Comparison of ENCODE assay signal across 26 mouse cellular contexts in genomic region chr1:172141529-172141928, GRCm38 (mm10). TPM values are rescaled to one million over a fixed set of nuclear protein-coding genes. Genes with fewer than 3 reads are reported as not detected.
DNase-seq lines count a peak whose midpoint lies in the region; ATAC-seq and TF ChIP-seq lines count a peak whose summit lies in the region.
"Had no signal": no experiment of that assay in that cellular context is flagged by ENCODE, and none has a peak within 500 bp of the region (broad histone marks: within the 10 kb centered on the region; RNA-seq: fewer than 3 reads in every experiment).

No protein-coding gene starts in this region.

- TF ChIP-seq POLR2A in thymus, adult 2 months (IDR thresholded peaks at IDR 0.05; ENCODE audit: control insufficient read depth, extremely low read depth, insufficient read depth, low read length, poor library complexity), result no peak

- DNase-seq in embryonic facial prominence, embryonic 14.5 days (ENCODE audit: low spot score), result peak; percentile 53
- DNase-seq in embryonic facial prominence, embryonic 10.5 days (ENCODE audit: low spot score), result no peak
- peak; percentile 42 to 43 for DNase-seq in kidney, postnatal 36 days
- no peak for DNase-seq in kidney, postnatal 10 days
- no peak for DNase-seq in intestine, embryonic 14.5 days (ENCODE audit: low spot score)
- DNase-seq in thymus, adult 2 months, result no peak
- DNase-seq: adrenal gland, adult 8-10 months; cerebellum, adult 2 months; cerebellum, postnatal 25 days; heart, postnatal 4 days; layer of hippocampus, postnatal 36 days; retina, postnatal 1 day; right cerebral cortex, postnatal 25 days had no signal

- no peaks in the 10 kb centered on the region for H3K4me1 ChIP-seq in embryonic facial prominence, embryonic 14.5 days (ENCODE audit: control insufficient read depth, insufficient read depth, low read length)
- peaks cover 7% of the 10 kb centered on the region; the same call in 1 of the 2 replicates for H3K4me1 ChIP-seq in embryonic facial prominence, embryonic 10.5 days
- H3K4me1 ChIP-seq in intestine, embryonic 14.5 days (replicated peaks; ENCODE audit: control insufficient read depth, insufficient read depth, low read length), result no peaks in the 10 kb centered on the region
- no peaks in the 10 kb centered on the region for H3K4me1 ChIP-seq in stomach, embryonic 16.5 days (ENCODE audit: control insufficient read depth, insufficient read depth, low read length)
- no peaks in the 10 kb centered on the region for H3K4me1 ChIP-seq in thymus, adult 2 months (replicated peaks; ENCODE audit: control insufficient read depth, insufficient read depth, low read length)
- H3K4me1 ChIP-seq: forebrain, embryonic 15.5 days; heart, embryonic 10.5 days; liver, embryonic 15.5 days; midbrain, embryonic 15.5 days; neural tube, embryonic 12.5 days had no signal

- H3K4me3 ChIP-seq in embryonic facial prominence, embryonic 14.5 days (ENCODE audit: low read depth, low read length), result no peak overlapping the region
- no peak overlapping the region for H3K4me3 ChIP-seq in embryonic facial prominence, embryonic 10.5 days
- no peak overlapping the region for H3K4me3 ChIP-seq in intestine, embryonic 14.5 days (ENCODE audit: low read depth, low read length)
- no peak overlapping the region for H3K4me3 ChIP-seq in stomach, embryonic 16.5 days (replicated peaks; ENCODE audit: low read length)
- H3K4me3 ChIP-seq in thymus, adult 2 months (ENCODE audit: control insufficient read depth, insufficient read depth, low read length), result no peak overlapping the region
- H3K4me3 ChIP-seq: embryonic facial prominence, embryonic 13.5 days; forebrain, embryonic 15.5 days; heart, embryonic 10.5 days; limb, embryonic 12.5 days; liver, embryonic 15.5 days; midbrain, embryonic 15.5 days; neural tube, embryonic 12.5 days had no signal

- no peak; the same call in 1 of the 2 replicates for ATAC-seq in embryonic facial prominence, embryonic 14.5 days (ENCODE audit: low read depth)
- ATAC-seq in intestine, embryonic 14.5 days (replicated peaks; ENCODE audit: low FRiP score, low TSS enrichment, low read depth), result peak; percentile 52
- ATAC-seq in stomach, embryonic 16.5 days (ENCODE audit: insufficient read depth, low FRiP score), result peak; percentile 79; the same call in 1 of the 2 replicates
- ATAC-seq: activated CD4-positive, CD25-positive, alpha-beta regulatory T cell, adult 4 months; forebrain, embryonic 15.5 days; inflammation-experienced regulatory T-cells, adult 6 months; lung, postnatal 0 days; midbrain, embryonic 15.5 days had no signal

- peaks cover under 1% of the 10 kb centered on the region; the same call in 1 of the 2 replicates for H3K36me3 ChIP-seq in embryonic facial prominence, embryonic 14.5 days (ENCODE audit: control insufficient read depth, insufficient read depth, low read length)
- peaks cover under 1% of the 10 kb centered on the region for H3K36me3 ChIP-seq in embryonic facial prominence, embryonic 10.5 days (replicated peaks)
- H3K36me3 ChIP-seq in intestine, embryonic 14.5 days (ENCODE audit: control insufficient read depth, insufficient read depth, low read length), result 0 out of 2 replicates have a peak, but pooled peaks cover under 1% of the 10 kb centered on the region
- no peaks in the 10 kb centered on the region for H3K36me3 ChIP-seq in stomach, embryonic 16.5 days (ENCODE audit: control insufficient read depth, insufficient read depth, low read length)
- no peaks in the 10 kb centered on the region for H3K36me3 ChIP-seq in thymus, adult 2 months (ENCODE audit: control insufficient read depth, insufficient read depth, low read length)
- H3K36me3 ChIP-seq: embryonic facial prominence, embryonic 13.5 days; forebrain, embryonic 15.5 days; heart, embryonic 10.5 days; limb, embryonic 12.5 days; liver, embryonic 15.5 days; midbrain, embryonic 15.5 days; neural tube, embryonic 12.5 days had no signal

- WGBS in embryonic facial prominence, embryonic 14.5 days, result 68% methylated on average over 3 of the region's 3 CpGs
- WGBS in embryonic facial prominence, embryonic 10.5 days, result 77% methylated on average over 3 of the region's 3 CpGs
- 65% methylated on average over 3 of the region's 3 CpGs for WGBS in intestine, embryonic 14.5 days
- 62% methylated on average over 3 of the region's 3 CpGs for WGBS in stomach, embryonic 16.5 days
- WGBS in thymus, adult 2 months, result 95% methylated on average over 3 of the region's 3 CpGs

- H3K27ac ChIP-seq in embryonic facial prominence, embryonic 14.5 days (replicated peaks; ENCODE audit: low read depth, low read length), result no peak overlapping the region
- no peak overlapping the region for H3K27ac ChIP-seq in embryonic facial prominence, embryonic 10.5 days (replicated peaks)
- H3K27ac ChIP-seq in intestine, embryonic 14.5 days (ENCODE audit: low read depth), result no peak overlapping the region
- peak overlapping the region; percentile 70 for H3K27ac ChIP-seq in stomach, embryonic 16.5 days (ENCODE audit: low read length)
- no peak overlapping the region for H3K27ac ChIP-seq in thymus, adult 2 months (ENCODE audit: control insufficient read depth, insufficient read depth, low read length)
- H3K27ac ChIP-seq: embryonic facial prominence, embryonic 13.5 days; forebrain, embryonic 15.5 days; heart, embryonic 10.5 days; hindbrain, embryonic 14.5 days; limb, embryonic 12.5 days; liver, embryonic 15.5 days; macrophage; midbrain, embryonic 15.5 days; neural tube, embryonic 12.5 days had no signal

- H3K9ac ChIP-seq in embryonic facial prominence, embryonic 14.5 days (ENCODE audit: low read depth, low read length), result no peak overlapping the region
- no peak overlapping the region for H3K9ac ChIP-seq in intestine, embryonic 14.5 days (ENCODE audit: low read length)
- H3K9ac ChIP-seq in stomach, embryonic 16.5 days (ENCODE audit: low read length), result no peak overlapping the region
- H3K9ac ChIP-seq: embryonic facial prominence, embryonic 13.5 days; forebrain, embryonic 15.5 days; hindbrain, embryonic 14.5 days; limb, embryonic 12.5 days; liver, embryonic 15.5 days; midbrain, embryonic 15.5 days; neural tube, embryonic 12.5 days had no signal

- no peak overlapping the region for H3K4me2 ChIP-seq in embryonic facial prominence, embryonic 14.5 days (ENCODE audit: low read depth, low read length)
- no peak overlapping the region for H3K4me2 ChIP-seq in intestine, embryonic 14.5 days (ENCODE audit: low read length)
- H3K4me2 ChIP-seq in stomach, embryonic 16.5 days (ENCODE audit: low read depth, low read length), result no peak overlapping the region
- H3K4me2 ChIP-seq: embryonic facial prominence, embryonic 13.5 days; forebrain, embryonic 15.5 days; hindbrain, embryonic 14.5 days; limb, embryonic 12.5 days; liver, embryonic 15.5 days; midbrain, embryonic 15.5 days; neural tube, embryonic 12.5 days had no signal

- H3K27me3 ChIP-seq in embryonic facial prominence, embryonic 14.5 days (replicated peaks; ENCODE audit: control insufficient read depth, insufficient read depth, low read length), result no peaks in the 10 kb centered on the region
- no peaks in the 10 kb centered on the region for H3K27me3 ChIP-seq in embryonic facial prominence, embryonic 10.5 days (replicated peaks; ENCODE audit: low read depth, poor library complexity, severe bottlenecking)
- no peaks in the 10 kb centered on the region for H3K27me3 ChIP-seq in intestine, embryonic 14.5 days (replicated peaks; ENCODE audit: control insufficient read depth, insufficient read depth, low read length)
- no peaks in the 10 kb centered on the region for H3K27me3 ChIP-seq in stomach, embryonic 16.5 days (ENCODE audit: control insufficient read depth, insufficient read depth, low read length)
- no peaks in the 10 kb centered on the region for H3K27me3 ChIP-seq in thymus, adult 2 months (ENCODE audit: control insufficient read depth, insufficient read depth, low read length)
- H3K27me3 ChIP-seq: embryonic facial prominence, embryonic 13.5 days; forebrain, embryonic 15.5 days; limb, embryonic 12.5 days; liver, embryonic 15.5 days; midbrain, embryonic 15.5 days; neural tube, embryonic 12.5 days had no signal

- no peak for TF ChIP-seq CTCF in thymus, adult 2 months (IDR thresholded peaks at IDR 0.05; ENCODE audit: borderline replicate concordance, control insufficient read depth, extremely low read depth, insufficient read depth, low read length, poor library complexity)

- no peaks in the 10 kb centered on the region for H3K9me3 ChIP-seq in embryonic facial prominence, embryonic 14.5 days (ENCODE audit: control insufficient read depth, low read length)
- no peaks in the 10 kb centered on the region for H3K9me3 ChIP-seq in embryonic facial prominence, embryonic 10.5 days
- H3K9me3 ChIP-seq in intestine, embryonic 14.5 days (ENCODE audit: control insufficient read depth, low read length), result no peaks in the 10 kb centered on the region
- no peaks in the 10 kb centered on the region for H3K9me3 ChIP-seq in stomach, embryonic 16.5 days (replicated peaks; ENCODE audit: control insufficient read depth, low read length)
- H3K9me3 ChIP-seq: embryonic facial prominence, embryonic 13.5 days; forebrain, embryonic 15.5 days; heart, embryonic 10.5 days; limb, embryonic 12.5 days; liver, embryonic 15.5 days; midbrain, embryonic 15.5 days; neural tube, embryonic 12.5 days had no signal

RNA-seq across cellular contexts. Expression of gene Dcaf8, which starts 6.4 kb away (rescaled TPM):
- polyA plus RNA-seq in embryonic facial prominence, embryonic 14.5 days (2014; fragmentation: Nextera tagmentation; extraction: Ambion mirVana), result 102 and 119 TPM in 2 replicates
- polyA plus RNA-seq in embryonic facial prominence, embryonic 10.5 days (2016; fragmentation: Nextera tagmentation; extraction: Ambion mirVana), result 130 and 141 TPM in 2 replicates
- polyA plus RNA-seq in intestine, embryonic 14.5 days (2014; fragmentation: Nextera tagmentation; extraction: Ambion mirVana), result 102 and 114 TPM in 2 replicates
- 120 and 123 TPM in 2 replicates for polyA plus RNA-seq in stomach, embryonic 16.5 days (2015; fragmentation: Nextera tagmentation; extraction: Ambion mirVana)
- polyA plus RNA-seq in thymus, adult 2 months (2012; rRNA removed), result 79.7 and 81.0 TPM in 2 replicates

RNA-seq across cellular contexts. Expression of gene Pex19, which starts 15.0 kb away (rescaled TPM):
- 130 and 148 TPM in 2 replicates for polyA plus RNA-seq in embryonic facial prominence, embryonic 14.5 days (2014; fragmentation: Nextera tagmentation; extraction: Ambion mirVana)
- 184 and 185 TPM in 2 replicates for polyA plus RNA-seq in embryonic facial prominence, embryonic 10.5 days (2016; fragmentation: Nextera tagmentation; extraction: Ambion mirVana)
- 140 TPM in 2 replicates for polyA plus RNA-seq in intestine, embryonic 14.5 days (2014; fragmentation: Nextera tagmentation; extraction: Ambion mirVana)
- 123 and 129 TPM in 2 replicates for polyA plus RNA-seq in stomach, embryonic 16.5 days (2015; fragmentation: Nextera tagmentation; extraction: Ambion mirVana)
- 68.5 and 76.9 TPM in 2 replicates for polyA plus RNA-seq in thymus, adult 2 months (2012; rRNA removed)

RNA-seq across cellular contexts. Expression of gene Ncstn, which starts 58.9 kb away (rescaled TPM):
- polyA plus RNA-seq in embryonic facial prominence, embryonic 14.5 days (2014; fragmentation: Nextera tagmentation; extraction: Ambion mirVana), result 91.3 and 107 TPM in 2 replicates
- 92.1 and 98.5 TPM in 2 replicates for polyA plus RNA-seq in embryonic facial prominence, embryonic 10.5 days (2016; fragmentation: Nextera tagmentation; extraction: Ambion mirVana)
- polyA plus RNA-seq in intestine, embryonic 14.5 days (2014; fragmentation: Nextera tagmentation; extraction: Ambion mirVana), result 140 TPM in 2 replicates
- 132 and 145 TPM in 2 replicates for polyA plus RNA-seq in stomach, embryonic 16.5 days (2015; fragmentation: Nextera tagmentation; extraction: Ambion mirVana)
- 130 and 133 TPM in 2 replicates for polyA plus RNA-seq in thymus, adult 2 months (2012; rRNA removed)

RNA-seq across cellular contexts. Expression of gene Copa, which starts 59.2 kb away (rescaled TPM):
- polyA plus RNA-seq in embryonic facial prominence, embryonic 14.5 days (2014; fragmentation: Nextera tagmentation; extraction: Ambion mirVana), result 227 and 230 TPM in 2 replicates
- 185 and 189 TPM in 2 replicates for polyA plus RNA-seq in embryonic facial prominence, embryonic 10.5 days (2016; fragmentation: Nextera tagmentation; extraction: Ambion mirVana)
- polyA plus RNA-seq in intestine, embryonic 14.5 days (2014; fragmentation: Nextera tagmentation; extraction: Ambion mirVana), result 182 and 183 TPM in 2 replicates
- 238 and 260 TPM in 2 replicates for polyA plus RNA-seq in stomach, embryonic 16.5 days (2015; fragmentation: Nextera tagmentation; extraction: Ambion mirVana)
- 53.9 and 58.9 TPM in 2 replicates for polyA plus RNA-seq in thymus, adult 2 months (2012; rRNA removed)

Comparison
In these comparisons a context has a peak if more than half of its experiments do, and no peak if none do; other contexts are left out.
1. DNase-seq: peak in embryonic facial prominence, embryonic 14.5 days (single experiment) and kidney, postnatal 36 days (2 of 2); none in embryonic facial prominence, embryonic 10.5 days (single experiment), kidney, postnatal 10 days (single experiment), intestine, embryonic 14.5 days (single experiment) and thymus, adult 2 months (single experiment).